Mouse (Mus musculus): Measurements from ENCODE around the gene Ddx55.

Ddx55 gene

GRCm38 (mm10) chr5:124578633-124579317, 26.1 kb downstream of the Ddx55 start, which contains the start of the genes Eif2b1 and Gtf2h3:
Eif2b1 (minus strand) TSS chr5:124579131.
Gtf2h3 (plus strand) TSS chr5:124579140.
- TF ChIP-seq GATA4 (IDR thresholded peaks at IDR 0.05; ENCODE audit: insufficient replicate concordance, low read length) = peak; percentile 68; the same call in 1 of the 2 replicates

- TF ChIP-seq GATA4 (IDR thresholded peaks at IDR 0.05; ENCODE audit: insufficient replicate concordance, low read length) = no peak
Observed at GRCm38 (mm10) chr5:124582515-124582914, 29.9 kb downstream of the Ddx55 start.

- TF ChIP-seq GATA4 (IDR thresholded peaks at IDR 0.05; ENCODE audit: insufficient replicate concordance, low read length) = no peak
Observed at GRCm38 (mm10) chr5:124592768-124593167, 40.1 kb downstream of the Ddx55 start.

- TF ChIP-seq GATA4 (IDR thresholded peaks at IDR 0.05; ENCODE audit: insufficient replicate concordance, low read length) = no peak
Observed at GRCm38 (mm10) chr5:124598224-124599174, 45.8 kb downstream of the Ddx55 start.

- no peak for TF ChIP-seq GATA4 (IDR thresholded peaks at IDR 0.05; ENCODE audit: insufficient replicate concordance, low read length)
Observed at GRCm38 (mm10) chr5:124602349-124602748, 49.7 kb downstream of the Ddx55 start.

- no peak for TF ChIP-seq GATA4 (IDR thresholded peaks at IDR 0.05; ENCODE audit: insufficient replicate concordance, low read length)
Observed at GRCm38 (mm10) chr5:124604296-124604695, 51.6 kb downstream of the Ddx55 start.

GRCm38 (mm10) chr5:124605041-124605622, 52.5 kb downstream of the Ddx55 start:
- TF ChIP-seq GATA4 (IDR thresholded peaks at IDR 0.05; ENCODE audit: insufficient replicate concordance, low read length) = peak; percentile 96

GRCm38 (mm10) chr5:124610965-124611364, 58.3 kb downstream of the Ddx55 start:
- no peak for TF ChIP-seq GATA4 (IDR thresholded peaks at IDR 0.05; ENCODE audit: insufficient replicate concordance, low read length)

GRCm38 (mm10) chr5:124614709-124615108, 62.0 kb downstream of the Ddx55 start:
- TF ChIP-seq GATA4 (IDR thresholded peaks at IDR 0.05; ENCODE audit: insufficient replicate concordance, low read length) = no peak

GRCm38 (mm10) chr5:124618711-124619110, 66.0 kb downstream of the Ddx55 start:
- no peak for TF ChIP-seq GATA4 (IDR thresholded peaks at IDR 0.05; ENCODE audit: insufficient replicate concordance, low read length)

Measured in liver, adult (tissue).